Mouse (Mus musculus): ENCODE data around the gene Rab3gap1.

- TF ChIP-seq CTCF (IDR thresholded peaks at IDR 0.05; ENCODE audit: low read depth), result no peak
- TF ChIP-seq EP300 (IDR thresholded peaks at IDR 0.05; ENCODE audit: low read depth), result no peak
These were observed 92.6 kb downstream of the Rab3gap1 start for GRCm38 (mm10) chr1:127961140-127961539.
